Mouse (Mus musculus) granulocyte monocyte progenitor cell, adult 5-6 weeks (primary cell): ENCODE data around the gene Lipt2. TPM values are rescaled to one million over a fixed set of nuclear protein-coding genes. Genes with fewer than 3 reads are reported as not detected.
A peak's percentile ranks its signal among the peaks of the same experiment; 100 is the strongest.

Source experiments
- ATAC-seq: replicated peaks from 2 replicates; pipeline ENCODE4 v1.8.0; 2016; ENCODE audit warnings: mild to moderate bottlenecking, moderate TSS enrichment, inconsistent platforms; ENCODE audit not compliant: poor library complexity, severe bottlenecking
- total RNA-seq, 2 experiments: library from RNA; stranded (forward) in 1 of 2; stranded (reverse) in 1 of 2; fragments of 200-712, 200-1000 nt in 1 of 2; fragments of >200 nt in 1 of 2; fragmentation: Nextera tagmentation in 1 of 2; gene quantifications; 2 replicates each; pipeline ENCODE4 v1.2.3; 2014 to 2017

Gene Lipt2
- total RNA-seq, 2 experiments from 2014 or later, result 4.0 to 7.2 TPM

- ATAC-seq, result no peak
These were observed 4.4 kb downstream of the Lipt2 start for GRCm38 (mm10) chr7:100163506-100163905.

GRCm38 (mm10) chr7:100168654-100169053 is 9.6 kb downstream of the Lipt2 start:
- ATAC-seq, result no peak

- ATAC-seq, result no peak
These were observed 11.7 kb downstream of the Lipt2 start for GRCm38 (mm10) chr7:100170756-100171155.

- ATAC-seq, result peak; percentile 72
These were observed 17.2 kb downstream of the Lipt2 start, which contains the start of gene Kcne3 for GRCm38 (mm10) chr7:100176269-100176668. Kcne3 (plus strand) TSS chr7:100176502.

- peak; percentile 87 for ATAC-seq
These were observed 19.2 kb downstream of the Lipt2 start for GRCm38 (mm10) chr7:100178016-100178890.

GRCm38 (mm10) chr7:100178891-100179233 is 19.8 kb downstream of the Lipt2 start:
- ATAC-seq, result no peak

GRCm38 (mm10) chr7:100179394-100179793 is 20.3 kb downstream of the Lipt2 start:
- ATAC-seq, result no peak

GRCm38 (mm10) chr7:100179836-100180407 is 20.8 kb downstream of the Lipt2 start:
- ATAC-seq, result no peak

GRCm38 (mm10) chr7:100181176-100181575 is 22.1 kb downstream of the Lipt2 start:
- no peak for ATAC-seq

GRCm38 (mm10) chr7:100181614-100182013 is 22.5 kb downstream of the Lipt2 start:
- no peak for ATAC-seq

- peak; percentile 77 for ATAC-seq
These were observed 23.3 kb downstream of the Lipt2 start for GRCm38 (mm10) chr7:100182388-100182787.

- peak; percentile 37; the same call in 1 of the 2 replicates for ATAC-seq
These were observed 28.5 kb downstream of the Lipt2 start for GRCm38 (mm10) chr7:100187601-100188000.

GRCm38 (mm10) chr7:100190167-100190566 is 31.1 kb downstream of the Lipt2 start:
- no peak for ATAC-seq

GRCm38 (mm10) chr7:100190778-100191177 is 31.7 kb downstream of the Lipt2 start:
- ATAC-seq, result peak; percentile 81

GRCm38 (mm10) chr7:100201191-100201590 is 42.1 kb downstream of the Lipt2 start:
- no peak for ATAC-seq

- ATAC-seq, result no peak
These were observed 44.5 kb downstream of the Lipt2 start for GRCm38 (mm10) chr7:100203616-100204015.

- no peak for ATAC-seq
These were observed 45.8 kb downstream of the Lipt2 start for GRCm38 (mm10) chr7:100204871-100205270.

- ATAC-seq, result no peak
These were observed 47.1 kb downstream of the Lipt2 start for GRCm38 (mm10) chr7:100206144-100206543.

- ATAC-seq, result peak; percentile 81
These were observed 48.8 kb downstream of the Lipt2 start for GRCm38 (mm10) chr7:100207886-100208285.
